Mouse (Mus musculus): ENCODE data around the gene Spry1. TPM values are rescaled to one million over a fixed set of nuclear protein-coding genes. Genes with fewer than 3 reads are reported as not detected.

The Spry1 gene
- polyA plus RNA-seq, 1 experiment from 2014 or later = 39.6 TPM

DNA sequence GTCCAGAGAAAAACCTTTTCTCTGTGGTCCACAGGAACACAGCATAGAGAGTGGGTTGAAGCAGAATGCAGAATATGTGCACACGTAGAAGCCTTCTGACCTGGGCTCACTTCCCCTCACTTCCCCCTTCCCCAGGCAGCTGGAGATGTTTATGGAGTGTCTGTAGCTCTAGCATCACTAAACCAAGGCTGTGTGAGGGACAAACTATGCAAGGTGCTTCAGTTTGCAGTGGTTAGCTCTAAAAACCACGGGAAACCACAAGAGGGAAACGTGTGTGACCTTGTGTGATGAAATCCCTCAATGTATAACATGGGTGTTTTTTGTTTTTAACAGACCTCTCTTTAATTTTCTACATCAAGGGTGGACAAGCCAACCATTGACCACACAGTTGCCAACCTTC is 36.2 kb upstream of the Spry1 start:
- H3K27me3 ChIP-seq (ENCODE audit: insufficient read depth, low read length) = no peaks in the 10 kb centered on the region
- H3K4me1 ChIP-seq (replicated peaks; ENCODE audit: insufficient read depth, low read length) = no peaks in the 10 kb centered on the region
- H3K9ac ChIP-seq (ENCODE audit: low read depth, low read length) = no peak overlapping the region
- H3K36me3 ChIP-seq (ENCODE audit: insufficient read depth, low read length) = no peaks in the 10 kb centered on the region
- ATAC-seq (replicated peaks; ENCODE audit: low FRiP score, low read depth) (no peak), DNase-seq (ENCODE audit: low spot score) (no peak)
- WGBS = 76% methylated on average over 3 of the region's 3 CpGs
- no peak overlapping the region for H3K4me2 ChIP-seq (ENCODE audit: low read length)
- H3K27ac ChIP-seq = no peak overlapping the region
- TF ChIP-seq CTCF (IDR thresholded peaks at IDR 0.05; ENCODE audit: low read depth) = no peak
- H3K4me3 ChIP-seq (replicated peaks; ENCODE audit: low read depth, low read length) = no peak overlapping the region
- H3K9me3 ChIP-seq (replicated peaks; ENCODE audit: low read length) = no peaks in the 10 kb centered on the region

DNA sequence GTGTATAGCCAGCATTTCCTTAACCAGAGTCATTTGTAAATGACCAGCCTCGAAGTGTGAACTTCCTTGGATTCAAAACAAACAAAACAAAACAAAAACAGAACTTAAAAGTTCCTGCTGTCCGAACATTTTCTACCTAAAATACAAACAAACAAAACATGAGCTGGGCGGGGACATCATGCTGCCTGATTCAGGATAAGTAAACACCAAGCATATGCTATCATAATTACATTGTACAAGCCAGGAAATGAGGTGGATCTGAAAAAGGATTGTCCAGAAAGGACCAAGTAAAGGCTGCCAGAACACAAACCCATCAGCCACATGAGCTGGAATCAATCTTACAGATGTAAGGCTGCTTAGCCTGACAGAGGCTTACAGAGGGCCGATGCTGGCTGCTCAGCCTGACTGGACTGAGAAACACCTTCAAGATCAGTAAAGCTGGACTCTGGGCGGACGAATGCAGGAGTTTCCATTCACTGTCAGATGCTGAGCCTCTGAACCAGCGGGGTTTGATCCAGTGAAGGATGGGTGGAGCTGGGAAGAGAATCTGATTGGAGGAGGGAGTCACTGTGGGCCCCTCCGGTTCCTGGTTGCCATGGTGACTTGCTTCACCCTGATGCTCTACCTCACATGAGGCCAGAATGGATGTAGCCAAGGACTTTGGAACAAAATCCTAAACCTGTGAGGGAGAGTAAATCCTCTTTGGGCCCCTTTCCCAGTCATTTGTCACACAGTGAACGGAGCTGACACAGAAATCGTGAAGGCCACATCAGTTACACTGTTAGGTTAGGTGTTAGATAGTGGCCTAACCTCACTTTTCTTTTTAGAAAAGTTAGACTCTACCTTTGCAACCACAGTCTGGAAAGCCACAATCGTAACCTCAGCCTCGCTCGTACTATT is 34.5 kb upstream of the Spry1 start:
- 56% methylated on average over 13 of the region's 13 CpGs for WGBS
- Histone ChIP-seq H3K9ac (ENCODE audit: low read depth, low read length) (no peak overlapping the region), H3K4me3 (replicated peaks; ENCODE audit: low read depth, low read length) (no peak overlapping the region), H3K9me3 (replicated peaks; ENCODE audit: low read length) (no peaks in the 10 kb centered on the region), H3K4me2 (ENCODE audit: low read length) (no peak overlapping the region), H3K27me3 (ENCODE audit: insufficient read depth, low read length) (no peaks in the 10 kb centered on the region), H3K4me1 (replicated peaks; ENCODE audit: insufficient read depth, low read length) (no peaks in the 10 kb centered on the region), H3K27ac (no peak overlapping the region), H3K36me3 (ENCODE audit: insufficient read depth, low read length) (no peaks in the 10 kb centered on the region)
- DNase-seq (ENCODE audit: low spot score) = no peak
- TF ChIP-seq CTCF (IDR thresholded peaks at IDR 0.05; ENCODE audit: low read depth) = no peak
- ATAC-seq (replicated peaks; ENCODE audit: low FRiP score, low read depth) = no peak

DNA sequence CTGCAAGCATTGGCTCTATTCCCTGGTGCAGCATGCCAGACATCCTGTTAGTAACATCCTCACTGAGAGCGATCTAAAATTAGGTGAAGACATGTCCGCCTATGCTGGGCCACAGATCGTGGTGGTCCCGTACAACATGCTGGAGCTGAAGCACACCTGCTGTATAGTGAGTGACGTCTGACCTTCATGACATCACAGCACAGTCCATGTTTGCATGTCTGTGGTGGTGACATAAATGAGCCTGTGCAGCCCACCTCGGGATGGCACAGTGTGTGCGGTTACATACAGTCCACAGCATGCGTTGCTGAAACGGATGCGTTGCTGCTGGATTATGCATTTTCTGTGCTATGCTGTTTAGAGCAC is 33.9 kb upstream of the Spry1 start:
- no peak for TF ChIP-seq CTCF (IDR thresholded peaks at IDR 0.05; ENCODE audit: low read depth)
- H3K9me3 ChIP-seq (replicated peaks; ENCODE audit: low read length) = no peaks in the 10 kb centered on the region
- H3K4me2 ChIP-seq (ENCODE audit: low read length) = no peak overlapping the region
- ATAC-seq (replicated peaks; ENCODE audit: low FRiP score, low read depth) (no peak), DNase-seq (ENCODE audit: low spot score) (no peak)
- no peaks in the 10 kb centered on the region for H3K27me3 ChIP-seq (ENCODE audit: insufficient read depth, low read length)
- no peaks in the 10 kb centered on the region for H3K4me1 ChIP-seq (replicated peaks; ENCODE audit: insufficient read depth, low read length)
- H3K27ac ChIP-seq = no peak overlapping the region
- no peak overlapping the region for H3K4me3 ChIP-seq (replicated peaks; ENCODE audit: low read depth, low read length)
- WGBS = 81% methylated on average over 10 of the region's 10 CpGs
- no peaks in the 10 kb centered on the region for H3K36me3 ChIP-seq (ENCODE audit: insufficient read depth, low read length)
- no peak overlapping the region for H3K9ac ChIP-seq (ENCODE audit: low read depth, low read length)

DNA sequence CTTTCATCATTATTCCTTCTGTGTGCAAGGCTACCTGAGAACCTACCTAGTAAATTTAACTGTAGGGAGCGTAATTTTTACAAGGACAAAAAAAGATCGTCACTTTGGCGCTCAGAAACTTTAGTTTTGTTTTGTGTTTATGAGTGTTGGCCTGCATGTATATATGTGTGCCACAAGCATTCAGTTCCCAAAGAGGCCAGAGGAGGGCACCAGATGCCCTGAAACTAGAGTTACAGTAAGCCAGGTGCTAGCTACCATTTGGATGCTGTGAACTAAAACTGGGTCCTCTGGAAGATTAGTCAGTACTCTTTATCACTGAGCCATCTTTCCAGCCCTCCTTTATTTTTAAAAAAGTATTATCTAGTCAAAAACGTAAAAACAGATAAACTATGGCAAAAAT is 30.8 kb upstream of the Spry1 start:
- Histone ChIP-seq H3K27ac (no peak overlapping the region), H3K36me3 (ENCODE audit: insufficient read depth, low read length) (no peaks in the 10 kb centered on the region), H3K4me1 (replicated peaks; ENCODE audit: insufficient read depth, low read length) (no peaks in the 10 kb centered on the region), H3K9me3 (replicated peaks; ENCODE audit: low read length) (no peaks in the 10 kb centered on the region), H3K4me3 (replicated peaks; ENCODE audit: low read depth, low read length) (no peak overlapping the region), H3K9ac (ENCODE audit: low read depth, low read length) (no peak overlapping the region), H3K4me2 (ENCODE audit: low read length) (no peak overlapping the region), H3K27me3 (ENCODE audit: insufficient read depth, low read length) (no peaks in the 10 kb centered on the region)
- ATAC-seq (replicated peaks; ENCODE audit: low FRiP score, low read depth) (no peak), DNase-seq (ENCODE audit: low spot score) (no peak)
- 92% methylated on average over 4 of the region's 4 CpGs for WGBS
- peak; percentile 33; the same call in 1 of the 2 replicates for TF ChIP-seq CTCF (IDR thresholded peaks at IDR 0.05; ENCODE audit: low read depth)

DNA sequence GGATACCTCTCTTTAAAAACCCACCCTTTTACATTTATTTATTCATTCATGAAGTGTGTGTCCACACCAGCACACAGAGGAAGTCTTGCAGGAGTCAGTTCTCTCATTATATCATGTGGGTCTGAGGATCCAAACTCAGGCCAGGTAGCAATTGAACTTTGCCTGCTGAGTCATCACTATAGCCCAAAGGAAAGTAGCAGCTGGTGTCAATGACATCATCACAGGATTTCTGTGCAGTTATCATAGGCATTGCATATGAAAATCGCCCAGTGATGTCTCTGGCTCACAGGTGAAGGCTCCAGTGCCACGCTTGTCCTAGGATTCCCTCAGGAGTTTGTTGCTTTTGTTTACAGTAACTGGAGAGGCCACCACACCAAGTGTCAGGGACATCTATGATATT is 29.1 kb upstream of the Spry1 start:
- DNase-seq (ENCODE audit: low spot score) (no peak), ATAC-seq (replicated peaks; ENCODE audit: low FRiP score, low read depth) (no peak)
- WGBS = 94% methylated on average over 2 of the region's 2 CpGs
- Histone ChIP-seq H3K9me3 (replicated peaks; ENCODE audit: low read length) (no peaks in the 10 kb centered on the region), H3K36me3 (ENCODE audit: insufficient read depth, low read length) (no peaks in the 10 kb centered on the region), H3K4me3 (replicated peaks; ENCODE audit: low read depth, low read length) (no peak overlapping the region), H3K4me2 (ENCODE audit: low read length) (no peak overlapping the region), H3K4me1 (replicated peaks; ENCODE audit: insufficient read depth, low read length) (no peaks in the 10 kb centered on the region), H3K27ac (no peak overlapping the region), H3K27me3 (ENCODE audit: insufficient read depth, low read length) (no peaks in the 10 kb centered on the region), H3K9ac (ENCODE audit: low read depth, low read length) (no peak overlapping the region)
- TF ChIP-seq CTCF (IDR thresholded peaks at IDR 0.05; ENCODE audit: low read depth) = no peak

DNA sequence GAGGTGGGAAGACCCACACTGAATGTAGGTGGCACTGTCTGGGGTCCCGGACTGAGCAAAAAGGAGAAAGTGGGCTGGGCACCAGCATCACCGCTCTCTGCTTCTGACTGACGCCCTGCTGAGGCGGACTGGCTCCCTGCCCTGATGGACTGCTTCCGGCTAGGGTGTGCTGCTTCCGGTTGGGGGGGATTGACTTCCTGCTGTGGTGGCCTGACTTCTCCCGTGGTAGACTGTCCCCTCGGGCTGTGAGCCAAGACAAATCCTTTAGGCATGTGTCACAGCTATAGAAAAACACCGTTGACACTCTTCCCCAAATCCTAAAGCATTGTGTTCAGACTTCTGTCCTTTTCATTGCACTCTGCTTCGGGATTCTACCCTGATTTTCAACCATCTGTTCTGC is 26.0 kb upstream of the Spry1 start:
- Histone ChIP-seq H3K9ac (ENCODE audit: low read depth, low read length) (no peak overlapping the region), H3K36me3 (ENCODE audit: insufficient read depth, low read length) (no peaks in the 10 kb centered on the region), H3K4me2 (ENCODE audit: low read length) (no peak overlapping the region), H3K9me3 (replicated peaks; ENCODE audit: low read length) (no peaks in the 10 kb centered on the region), H3K27me3 (ENCODE audit: insufficient read depth, low read length) (no peaks in the 10 kb centered on the region), H3K4me3 (replicated peaks; ENCODE audit: low read depth, low read length) (no peak overlapping the region), H3K4me1 (replicated peaks; ENCODE audit: insufficient read depth, low read length) (no peaks in the 10 kb centered on the region), H3K27ac (no peak overlapping the region)
- 53% methylated on average over 10 of the region's 10 CpGs for WGBS
- peak; percentile 76 for DNase-seq (ENCODE audit: low spot score)
- TF ChIP-seq CTCF (IDR thresholded peaks at IDR 0.05; ENCODE audit: low read depth) = no peak
- peak; percentile 61 for ATAC-seq (replicated peaks; ENCODE audit: low FRiP score, low read depth)

Data from kidney, postnatal 0 days (tissue).